Mouse (Mus musculus) heart, embryonic 16.5 days (tissue): Measurements from ENCODE around the gene Mb21d2. TPM values are rescaled to one million over a fixed set of nuclear protein-coding genes. Genes with fewer than 3 reads are reported as not detected.

Experiments
- ATAC-seq: fragments of 200-750 bp; cut with Nextera tagmentation; replicated peaks from 2 replicates; pipeline ENCODE4 v1.8.0; 2017; ENCODE audit warnings: moderate number of reproducible peaks; ENCODE audit not compliant: insufficient read depth, low FRiP score; ENCODE audit errors: extremely low read depth
- H3K27ac ChIP-seq: fragments of 300-500 bp; sonication (generic); 2 replicates; pipeline ENCODE4 v1.5.1; 2014; ENCODE audit warnings: mild to moderate bottlenecking, low read length, control low read depth, moderate library complexity
- H3K27me3 ChIP-seq: fragments of 300-500 bp; sonication (generic); 2 replicates; pipeline ENCODE4 v1.6.1; 2014; ENCODE audit warnings: low read length, mixed read lengths; ENCODE audit not compliant: control insufficient read depth, insufficient read depth
- H3K36me3 ChIP-seq: fragments of 300-500 bp; sonication (generic); 2 replicates; pipeline ENCODE4 v1.6.1; 2014; ENCODE audit not compliant: control insufficient read depth, insufficient read depth
- H3K4me1 ChIP-seq: fragments of 300-500 bp; sonication (generic); 2 replicates; pipeline ENCODE4 v1.6.1; 2014; ENCODE audit warnings: low read length, mixed read lengths; ENCODE audit not compliant: control insufficient read depth, insufficient read depth
- H3K4me2 ChIP-seq: fragments of 300-500 bp; sonication (generic); 2 replicates; pipeline ENCODE4 v1.6.1; 2014; ENCODE audit warnings: low read depth, mild to moderate bottlenecking, control low read depth, low read length
- H3K4me3 ChIP-seq: fragments of 300-500 bp; sonication (generic); 2 replicates; pipeline ENCODE4 v1.5.1; 2014; ENCODE audit warnings: mild to moderate bottlenecking, control low read depth, low read length
- H3K9ac ChIP-seq: fragments of 300-500 bp; sonication (generic); 2 replicates; pipeline ENCODE4 v1.6.1; 2014; ENCODE audit warnings: low read length, control low read depth
- H3K9me3 ChIP-seq: fragments of 300-500 bp; sonication (generic); replicated peaks from 2 replicates; pipeline ENCODE4 v1.6.1; 2016; ENCODE audit warnings: low read length; ENCODE audit not compliant: control insufficient read depth
- WGBS: fragments of 180-500 bp; shearing (Covaris S2); extraction: QIAGEN DNeasy Blood & Tissue Kit; methylation state at CpG from one replicate; pipeline ENCODE4 v1.1.7; 2014; 5-methylcytosine and 5-hydroxymethylcytosine counted together
- polyA plus RNA-seq: library from polyadenylated mRNA; unstranded; fragments of >200 nt; fragmentation: Nextera tagmentation; extraction: Ambion mirVana; gene quantifications from 2 replicates; pipeline ENCODE4 v1.2.1, GENCODE M21; 2015

The Mb21d2 gene
- polyA plus RNA-seq, 1 experiment from 2014 or later = 2.6 TPM

- WGBS = 3% methylated on average over 4 of the region's 4 CpGs
- H3K9me3 ChIP-seq = no peaks in the 10 kb centered on the region
- H3K4me3 ChIP-seq = no peak overlapping the region
- H3K27me3 ChIP-seq = no peaks in the 10 kb centered on the region
- no peaks in the 10 kb centered on the region for H3K4me1 ChIP-seq
- no peak overlapping the region for H3K4me2 ChIP-seq
- H3K36me3 ChIP-seq = no peaks in the 10 kb centered on the region
- no peak overlapping the region for H3K9ac ChIP-seq
- no peak for ATAC-seq
- H3K27ac ChIP-seq = no peak overlapping the region
Observed at GRCm38 (mm10) chr16:28793115-28793514, 136.4 kb downstream of the Mb21d2 start.

Other genes with a start within 250 kb of the Mb21d2 start
- gene Fgf12, start 176.6 kb downstream of the Mb21d2 start, polyA plus RNA-seq = 21.5 and 42.6 TPM in 2 replicates